Mouse (Mus musculus): Measurements from ENCODE around the gene Pidd1.

DNA sequence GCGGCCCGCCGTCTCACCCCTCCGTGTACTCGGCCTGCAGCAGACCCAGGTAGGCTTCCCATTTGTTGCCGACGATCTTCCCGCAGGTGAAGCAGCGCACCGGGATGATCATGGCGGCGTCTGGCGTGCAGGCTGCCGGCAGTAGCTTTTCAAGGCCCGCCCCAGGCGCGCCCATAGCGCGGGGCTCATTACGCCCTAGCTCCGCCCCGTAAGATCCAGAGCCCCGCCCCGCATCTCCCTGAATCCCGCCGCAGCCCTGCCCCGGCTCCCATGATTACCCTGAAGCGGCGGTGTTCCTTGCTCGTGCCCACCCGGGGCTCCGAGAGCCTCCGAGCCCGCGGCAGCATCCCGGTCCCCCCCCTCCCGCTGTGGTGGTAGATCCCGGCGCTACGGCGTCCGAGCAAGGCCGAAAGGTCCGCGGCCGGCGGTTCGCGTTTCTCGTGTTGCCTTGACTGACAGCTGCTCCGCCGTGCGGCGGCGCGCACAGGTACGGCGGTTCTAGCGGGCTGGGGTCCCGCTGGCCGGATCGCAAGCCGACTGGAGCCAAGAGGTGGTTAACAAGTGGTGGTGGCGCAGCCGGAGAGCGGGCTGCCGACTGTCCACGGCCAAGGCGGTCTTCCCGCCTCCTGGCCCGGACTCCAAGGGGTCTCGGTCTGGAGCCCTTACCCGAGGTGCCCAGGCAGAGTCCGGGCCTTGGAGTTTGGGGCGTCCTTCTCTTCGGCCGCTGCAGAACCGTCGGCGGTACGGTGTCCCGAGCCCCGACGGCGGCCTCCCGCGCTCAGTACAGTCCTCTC, 31.4 kb upstream of the Pidd1 start, which contains the start of the genes Polr2l and Tspan4:
- TF ChIP-seq POLR2A (IDR thresholded peaks at IDR 0.05; ENCODE audit: borderline replicate concordance, extremely low read depth, low read depth, low read length) (peak; percentile 71; the same call in 1 of the 2 replicates), CTCF (IDR thresholded peaks at IDR 0.05; ENCODE audit: insufficient read depth, low read length) (no peak)

Measured in lung, adult 2 months (tissue).